Mouse (Mus musculus) bone marrow, adult 2 months (tissue): ENCODE data around the gene Igsf23. TPM values are rescaled to one million over a fixed set of nuclear protein-coding genes. Genes with fewer than 3 reads are reported as not detected.

Source experiments
- H3K27ac ChIP-seq: fragments of 200-500 bp; 2 replicates; pipeline ENCODE4 v1.5.1; 2012; ENCODE audit warnings: low read depth, mild to moderate bottlenecking, control low read depth, inconsistent platforms, low read length; ENCODE audit not compliant: control insufficient read depth, poor library complexity, insufficient read depth
- H3K4me1 ChIP-seq: fragments of 200-500 bp; 2 replicates; pipeline ENCODE4 v1.6.1; 2011; ENCODE audit warnings: low read length; ENCODE audit not compliant: control insufficient read depth, insufficient read depth
- H3K4me3 ChIP-seq: fragments of 200-500 bp; replicated peaks from 2 replicates; pipeline ENCODE3; 2011; ENCODE audit warnings: mild to moderate bottlenecking, low read depth, low read length, control low read depth; ENCODE audit not compliant: control insufficient read depth
- CTCF ChIP-seq: fragments of 200-500 bp; IDR thresholded peaks from 2 replicates; pipeline ENCODE4 v1.5.1; 2011; ENCODE audit warnings: low read length, control low read depth; ENCODE audit not compliant: control insufficient read depth, insufficient read depth
- POLR2A ChIP-seq: fragments of 200-500 bp; IDR thresholded peaks from 2 replicates; pipeline ENCODE4 v1.6.1; 2011; ENCODE audit warnings: low read depth, mild to moderate bottlenecking, control low read depth, low read length, borderline replicate concordance; ENCODE audit not compliant: control insufficient read depth
- WGBS: fragments of 180-500 bp; shearing (Covaris S2); methylation state at CpG from one replicate; pipeline ENCODE4 v1.1.7; 2018; 5-methylcytosine and 5-hydroxymethylcytosine counted together
- polyA plus RNA-seq: library from polyadenylated mRNA; stranded (reverse); fragments of >200 nt; gene quantifications from 2 replicates; pipeline ENCODE4 v1.2.4, GENCODE M21; 2011; ENCODE audit warnings: low replicate concordance; ENCODE audit not compliant: missing spikeins, insufficient read depth, insufficient read length

The Igsf23 gene
- polyA plus RNA-seq, 1 experiment, result not detected

GRCm38 (mm10) chr7:19956341-19956781 lies 5.8 kb upstream of the Igsf23 start:
- WGBS, result under 1% methylated on average over 7 of the region's 7 CpGs
- H3K4me3 ChIP-seq, result no peak overlapping the region
- TF ChIP-seq POLR2A, result no peak
- TF ChIP-seq CTCF, result peak; percentile 89
- H3K27ac ChIP-seq, result no peak overlapping the region
- H3K4me1 ChIP-seq, result no peaks in the 10 kb centered on the region; the same call in 1 of the 2 replicates

GRCm38 (mm10) chr7:19955861-19956260 lies 5.3 kb upstream of the Igsf23 start:
- 77% methylated on average over 4 of the region's 4 CpGs for WGBS
- TF ChIP-seq CTCF, result no peak
- no peak for TF ChIP-seq POLR2A
- Histone ChIP-seq H3K4me1 (no peaks in the 10 kb centered on the region; the same call in 1 of the 2 replicates), H3K4me3 (no peak overlapping the region), H3K27ac (no peak overlapping the region)

- Histone ChIP-seq H3K4me1 (no peaks in the 10 kb centered on the region; the same call in 1 of the 2 replicates), H3K27ac (no peak overlapping the region), H3K4me3 (no peak overlapping the region)
- TF ChIP-seq POLR2A (no peak), CTCF (no peak)
- whole genome bisulfite sequencing, result 88% methylated on average over 9 of the region's 9 CpGs
Observed at GRCm38 (mm10) chr7:19953054-19953453, 2.5 kb upstream of the Igsf23 start.

GRCm38 (mm10) chr7:19952320-19952986 lies 1.9 kb upstream of the Igsf23 start:
- Histone ChIP-seq H3K4me3 (no peak overlapping the region), H3K4me1 (no peaks in the 10 kb centered on the region), H3K27ac (no peak overlapping the region)
- TF ChIP-seq CTCF, result no peak
- no peak for TF ChIP-seq POLR2A
- WGBS, result 86% methylated on average over 10 of the region's 10 CpGs

GRCm38 (mm10) chr7:19949996-19950395 lies 560 bp downstream of the Igsf23 start:
- TF ChIP-seq POLR2A (no peak), CTCF (no peak)
- Histone ChIP-seq H3K4me1 (no peaks in the 10 kb centered on the region; the same call in 1 of the 2 replicates), H3K4me3 (no peak overlapping the region), H3K27ac (no peak overlapping the region)
- 78% methylated on average over 10 of the region's 10 CpGs for WGBS

GRCm38 (mm10) chr7:19948956-19949355 lies 1.6 kb downstream of the Igsf23 start:
- Histone ChIP-seq H3K4me3 (no peak overlapping the region), H3K27ac (no peak overlapping the region), H3K4me1 (no peaks in the 10 kb centered on the region; the same call in 1 of the 2 replicates)
- TF ChIP-seq POLR2A, result no peak
- no peak for TF ChIP-seq CTCF
- 88% methylated on average over 12 of the region's 12 CpGs for WGBS

- 51% methylated on average over 13 of the region's 13 CpGs for WGBS
- H3K27ac ChIP-seq, result no peak overlapping the region
- TF ChIP-seq CTCF (no peak), POLR2A (no peak)
- H3K4me1 ChIP-seq, result no peaks in the 10 kb centered on the region; the same call in 1 of the 2 replicates
- H3K4me3 ChIP-seq, result no peak overlapping the region
Observed at GRCm38 (mm10) chr7:19945821-19946515, 4.6 kb downstream of the Igsf23 start.

- H3K4me3 ChIP-seq, result no peak overlapping the region
- 70% methylated on average over 5 of the region's 5 CpGs for WGBS
- TF ChIP-seq CTCF (no peak), POLR2A (no peak)
- H3K27ac ChIP-seq, result no peak overlapping the region
- no peaks in the 10 kb centered on the region; the same call in 1 of the 2 replicates for H3K4me1 ChIP-seq
Observed at GRCm38 (mm10) chr7:19945201-19945600, 5.4 kb downstream of the Igsf23 start.
